In genomic region chr5:122353807-122354491, GRCm38 (mm10) we compare ENCODE assay signal across 8 mouse cellular contexts. TPM values are rescaled to one million over a fixed set of nuclear protein-coding genes. Genes with fewer than 3 reads are reported as not detected.
A peak's percentile ranks its signal among the peaks of the same experiment; 100 is the strongest.
DNase-seq lines count a peak whose midpoint lies in the region; ATAC-seq and TF ChIP-seq lines count a peak whose summit lies in the region.

TSS of gene Rad9b (minus strand) at chr5:122354233.
TSS of gene Vps29 (plus strand) at chr5:122354369.

- H3K27me3 ChIP-seq in megakaryocyte, embryonic 14.5 days (replicated peaks): no peaks in the 10 kb centered on the region

- TF ChIP-seq CTCF in cortical plate, adult 2 months (IDR thresholded peaks at IDR 0.05; ENCODE audit: extremely low read depth, insufficient read depth, low read length): no peak

- peak; percentile 46 for TF ChIP-seq POLR2A in cortical plate, adult 2 months (IDR thresholded peaks at IDR 0.05; ENCODE audit: extremely low read depth, insufficient read depth, low read length)

- H3K9me3 ChIP-seq in megakaryocyte, embryonic 14.5 days: no peaks in the 10 kb centered on the region

- peaks cover 12% of the 10 kb centered on the region for H3K36me3 ChIP-seq in megakaryocyte, embryonic 14.5 days (replicated peaks; ENCODE audit: low read length)

- peak within 1 kb of the TSS; percentile 91 for H3K4me3 ChIP-seq in cortical plate, adult 2 months (ENCODE audit: insufficient read depth, low read length)
- H3K4me3 ChIP-seq in megakaryocyte, embryonic 14.5 days (replicated peaks): peak within 1 kb of the TSS; percentile 97

- ATAC-seq in activated CD4-positive, CD25-positive, alpha-beta regulatory T cell, adult 4 months: peak; percentile 94

- peak within 1 kb of the TSS; percentile 79 for H3K27ac ChIP-seq in cortical plate, adult 2 months (ENCODE audit: insufficient read depth, low read length)

- peak; percentile 94 to 96 for DNase-seq in gastrocnemius, adult 8-10 months (ENCODE audit: low spot score in 2 of 2)
- DNase-seq in hindlimb bud, embryonic 11.5 days (ENCODE audit: extremely low spot score, low read depth, low spot score): peak; percentile 99
- peak; percentile 97 for DNase-seq in left cerebral cortex, adult 8-10 months (ENCODE audit: low spot score in 2 of 2)
- DNase-seq in right cerebral cortex, postnatal 10 days (ENCODE audit: low spot score in 2 of 2): peak; percentile 99 to 100
- peak; percentile 98 for DNase-seq in urinary bladder, postnatal 25 days (ENCODE audit: low spot score)

- peaks cover 3% of the 10 kb centered on the region for H3K4me1 ChIP-seq in cortical plate, adult 2 months (ENCODE audit: control insufficient read depth, insufficient read depth, low read length)
- peaks cover 34% of the 10 kb centered on the region for H3K4me1 ChIP-seq in megakaryocyte, embryonic 14.5 days

RNA-seq across cellular contexts. Expression of gene Rad9b, which starts in this region (rescaled TPM):
- 10 to 100 TPM in 1 of 2 experiments, 1 to 10 TPM in 1; 6.6 to 14.1 TPM for polyA plus RNA-seq in activated CD4-positive, CD25-positive, alpha-beta regulatory T cell, adult 4 months (2017; shearing (Covaris generic))
- polyA plus RNA-seq in cortical plate, adult 2 months (2012; rRNA removed): 9.5 and 10.4 TPM in 2 replicates
- under 1 TPM; 0.13 to 0.63 (median 0.42) TPM for total RNA-seq in gastrocnemius, adult 8-10 months (2022)
- total RNA-seq in left cerebral cortex, adult 8-10 months (2022): 1 to 10 TPM; 3.4 to 5.0 (median 4.2) TPM
- polyA plus RNA-seq in megakaryocyte, embryonic 14.5 days (2012; ENCODE audit: insufficient read depth, low replicate concordance): 0.25 TPM in 1 of 2 replicates, not detected in the other

RNA-seq across cellular contexts. Expression of gene Vps29, which starts in this region (rescaled TPM):
- 100 to 1,000 TPM; 248 to 259 TPM for polyA plus RNA-seq in activated CD4-positive, CD25-positive, alpha-beta regulatory T cell, adult 4 months (2017; shearing (Covaris generic))
- 183 and 191 TPM in 2 replicates for polyA plus RNA-seq in cortical plate, adult 2 months (2012; rRNA removed)
- 10 to 100 TPM; 44.0 to 51.2 (median 46.4) TPM for total RNA-seq in gastrocnemius, adult 8-10 months (2022)
- total RNA-seq in left cerebral cortex, adult 8-10 months (2022): 100 to 1,000 TPM; 182 to 219 (median 199) TPM
- 20.9 TPM in 1 of 2 replicates, not detected in the other for polyA plus RNA-seq in megakaryocyte, embryonic 14.5 days (2012; ENCODE audit: insufficient read depth, low replicate concordance)

Comparison
In these comparisons a context has a peak if more than half of its experiments do, and no peak if none do; other contexts are left out.
1. Peak in every context shown above with its lines: DNase-seq, ATAC-seq, H3K4me3 ChIP-seq and H3K27ac ChIP-seq.